Mouse (Mus musculus) common myeloid progenitor, adult 5-6 weeks (primary cell): ENCODE data around the gene Vinac1. TPM values are rescaled to one million over a fixed set of nuclear protein-coding genes. Genes with fewer than 3 reads are reported as not detected.
A peak's percentile ranks its signal among the peaks of the same experiment; 100 is the strongest.
"Not testable (repeated sequence)": the region's sequence is repeated elsewhere in the genome, so short reads cannot be mapped to it uniquely, and the experiment has no call there.

ENCODE experiments used
- ATAC-seq: replicated peaks from 2 replicates; pipeline ENCODE4 v1.8.0; 2016; ENCODE audit warnings: low read depth, mild to moderate bottlenecking, moderate TSS enrichment, inconsistent platforms; ENCODE audit not compliant: poor library complexity, severe bottlenecking
- total RNA-seq: library from RNA; stranded (forward); fragments of 200-1000, 187-1606 nt; gene quantifications from 2 replicates; pipeline ENCODE4 v1.2.3, GENCODE M21; 2017

The Vinac1 gene
- total RNA-seq, 1 experiment from 2014 or later = not detected

DNA sequence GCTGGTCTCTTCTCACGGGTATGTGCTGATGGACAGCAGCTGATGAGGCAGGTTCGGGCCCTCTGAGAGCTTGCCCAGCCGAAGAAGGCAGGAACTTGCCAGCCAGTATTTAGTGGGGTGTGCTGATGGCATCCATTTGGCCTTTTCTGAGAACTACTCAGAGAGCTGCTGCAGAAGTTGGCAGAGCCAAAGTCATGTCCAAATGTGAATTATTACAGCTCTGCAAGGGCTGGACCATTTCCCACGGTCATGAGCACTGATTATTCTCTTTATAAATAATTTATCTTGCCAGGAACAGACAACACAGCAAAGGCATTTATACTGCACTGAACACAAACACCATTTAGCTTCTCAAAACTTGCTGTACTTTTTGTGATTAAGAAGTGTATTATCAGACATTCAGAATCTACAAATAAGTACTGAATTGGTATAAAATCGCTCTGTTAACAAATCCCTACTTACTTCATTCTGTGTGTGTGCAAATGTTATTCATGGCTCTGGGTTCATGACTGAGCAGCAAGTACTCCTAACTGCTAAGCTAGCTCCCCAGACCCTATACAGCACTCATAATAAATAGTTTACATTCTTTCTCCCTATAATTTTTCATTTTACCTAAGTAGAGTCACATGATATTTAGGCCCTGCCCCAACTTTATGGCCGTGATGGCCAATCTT lies 1.7 kb downstream of the Vinac1 start:
- no peak for ATAC-seq

DNA sequence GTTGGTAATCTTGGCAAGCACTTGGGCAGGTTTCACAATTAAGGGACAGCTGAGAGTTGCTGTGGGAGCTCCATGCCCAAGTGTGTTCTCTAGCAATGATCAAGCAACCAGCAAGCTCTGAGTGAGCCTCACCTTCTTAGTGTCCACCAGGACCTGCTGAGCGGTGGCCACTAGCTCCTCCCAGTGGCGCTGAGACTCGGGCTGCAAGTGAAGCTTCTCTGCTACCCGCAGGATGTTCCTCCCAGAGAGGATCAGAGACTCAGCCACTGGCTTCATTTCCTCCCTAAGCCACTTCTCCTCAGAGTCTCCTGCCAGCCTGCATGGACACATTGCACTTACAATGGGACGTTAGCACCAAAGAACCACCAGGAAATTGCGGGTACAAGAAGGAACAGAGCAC lies 7.4 kb downstream of the Vinac1 start:
- ATAC-seq = peak; percentile 79

DNA sequence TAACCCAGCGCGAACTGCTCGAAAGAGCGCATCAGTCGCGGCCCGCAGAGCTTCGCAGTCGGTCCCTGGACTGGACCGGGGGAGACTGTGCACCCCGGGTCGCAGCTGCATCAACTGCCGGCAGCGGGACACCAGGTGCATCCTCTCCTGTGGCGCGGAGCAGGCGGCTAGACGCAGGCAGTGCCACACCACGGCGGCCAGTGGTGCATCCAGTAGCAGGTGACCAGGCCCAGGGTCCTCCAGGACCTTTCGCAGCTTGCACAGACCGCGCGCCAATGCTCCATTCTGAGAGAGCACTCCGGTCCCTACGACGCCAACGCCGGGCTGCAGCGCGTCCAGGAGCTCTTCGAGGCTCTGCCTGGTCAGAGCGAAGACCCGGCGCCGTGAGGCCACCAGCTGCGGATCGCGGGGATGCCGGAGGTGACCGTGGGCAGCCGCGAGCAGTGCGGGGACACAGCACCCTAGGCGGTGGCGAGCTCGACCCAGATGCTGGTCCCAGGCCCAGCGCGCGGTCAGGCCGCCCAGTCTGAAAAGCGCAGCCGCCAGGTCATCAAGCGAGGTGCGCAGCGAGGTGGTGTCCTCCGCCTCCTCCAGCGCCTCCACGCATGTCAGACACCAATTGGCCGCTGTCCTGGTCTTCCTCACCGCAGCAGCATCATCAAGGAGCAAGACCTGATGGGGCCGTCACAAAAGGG lies 8.9 kb downstream of the Vinac1 start:
- ATAC-seq = peak; percentile 31; the same call in 1 of the 2 replicates

DNA sequence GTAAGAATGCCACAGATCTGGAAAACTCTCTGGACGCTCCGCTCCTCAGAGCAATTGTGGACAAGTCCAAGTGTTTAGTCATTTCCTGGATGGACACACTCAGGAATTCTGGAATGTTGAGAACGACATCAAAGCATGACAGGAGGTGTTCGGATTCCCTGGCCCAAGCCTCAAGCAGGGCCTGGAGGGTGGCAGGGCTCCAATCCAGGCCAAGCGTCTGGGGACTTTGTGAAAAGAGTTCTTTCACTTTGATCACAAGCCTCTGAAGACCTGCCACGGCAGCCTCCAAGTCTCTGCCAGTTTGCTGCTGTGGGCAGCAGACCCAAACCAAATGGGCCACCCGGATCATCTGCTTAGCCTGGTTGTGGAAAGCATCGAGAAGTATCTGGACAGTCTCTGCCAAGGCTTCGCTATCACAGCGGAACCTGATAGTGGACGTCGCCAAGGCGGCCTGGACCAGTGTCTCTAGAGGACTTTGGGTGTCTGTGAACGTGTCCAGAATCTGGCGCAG lies 9.5 kb downstream of the Vinac1 start:
- no peak for ATAC-seq

DNA sequence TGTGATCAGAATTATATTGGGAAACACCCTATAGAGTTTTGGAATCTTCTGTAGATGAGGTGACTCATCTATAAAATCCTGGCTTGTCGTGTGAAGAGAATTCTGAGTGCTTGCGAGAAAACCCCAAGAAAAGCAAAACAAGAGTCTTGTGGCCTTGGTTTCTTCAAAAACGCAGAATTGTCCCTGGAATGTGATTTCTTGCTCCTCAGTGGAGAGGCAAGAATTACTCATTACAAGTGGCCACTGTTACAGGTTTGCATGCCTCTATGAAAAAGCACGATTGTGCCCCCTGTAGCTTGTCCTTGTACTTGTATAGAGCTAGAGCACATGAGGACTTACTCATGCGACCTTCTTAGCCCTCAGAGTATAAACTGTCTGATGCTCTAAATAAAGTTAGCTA lies 12.6 kb downstream of the Vinac1 start:
- ATAC-seq = no peak

DNA sequence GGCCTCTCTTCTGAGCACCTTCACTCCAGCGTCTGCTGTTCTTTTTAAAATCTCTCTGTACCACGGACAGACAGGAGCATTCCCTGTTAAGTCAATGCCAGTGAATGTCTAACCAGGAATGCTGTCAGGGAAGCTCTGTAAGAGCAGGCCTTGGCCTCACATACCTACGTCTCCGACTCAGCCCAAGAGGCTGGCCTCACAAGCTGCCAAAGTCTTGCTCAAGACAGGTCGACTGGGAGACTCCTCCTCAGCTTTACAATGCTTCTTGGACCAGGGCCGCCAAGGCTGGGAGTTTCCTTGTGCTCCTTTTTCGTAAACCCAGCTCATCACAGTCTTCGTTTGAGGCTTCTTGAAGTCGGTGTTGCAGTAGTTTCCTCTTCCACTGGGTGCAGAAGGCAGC lies 23.2 kb downstream of the Vinac1 start:
- ATAC-seq = no peak

DNA sequence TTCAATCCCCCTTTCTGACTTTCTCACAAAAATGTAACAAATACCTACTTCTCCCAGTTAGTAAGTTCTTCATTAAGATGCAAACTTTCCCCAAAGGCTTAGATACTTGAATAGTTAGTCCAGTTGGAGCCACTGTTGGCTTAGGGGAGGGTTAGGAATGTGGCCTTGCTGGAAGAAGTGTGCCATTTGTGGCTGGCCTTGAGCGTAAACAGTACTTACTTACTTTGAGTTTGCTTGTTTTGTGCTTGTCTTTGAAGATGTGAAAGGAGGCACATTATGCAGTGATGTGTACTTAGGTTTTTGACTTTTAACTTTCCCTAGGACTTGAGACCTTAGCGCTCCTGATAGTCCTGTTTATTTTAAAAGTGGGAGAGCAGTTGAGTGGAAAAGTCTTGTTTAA lies 27.9 kb downstream of the Vinac1 start:
- ATAC-seq = no peak

DNA sequence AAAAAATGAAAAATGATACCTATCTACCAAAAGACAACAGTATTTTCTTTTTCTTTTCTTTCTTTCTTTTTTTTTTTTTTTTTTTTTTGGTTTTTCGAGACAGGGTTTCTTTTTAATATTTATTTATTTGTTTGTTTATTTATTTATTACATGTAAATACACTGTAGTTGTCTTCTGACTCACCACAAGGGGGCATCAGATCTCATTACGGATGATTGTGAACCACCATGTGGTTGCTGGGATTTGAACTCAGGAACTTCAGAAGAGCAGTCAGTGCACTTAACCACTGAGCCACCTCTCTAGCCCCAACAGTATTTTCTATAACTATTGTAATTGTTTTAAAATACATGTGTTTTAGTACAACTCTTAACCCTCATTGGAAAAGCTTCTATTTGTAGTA lies 39.1 kb downstream of the Vinac1 start:
- not testable (repeated sequence) for ATAC-seq

DNA sequence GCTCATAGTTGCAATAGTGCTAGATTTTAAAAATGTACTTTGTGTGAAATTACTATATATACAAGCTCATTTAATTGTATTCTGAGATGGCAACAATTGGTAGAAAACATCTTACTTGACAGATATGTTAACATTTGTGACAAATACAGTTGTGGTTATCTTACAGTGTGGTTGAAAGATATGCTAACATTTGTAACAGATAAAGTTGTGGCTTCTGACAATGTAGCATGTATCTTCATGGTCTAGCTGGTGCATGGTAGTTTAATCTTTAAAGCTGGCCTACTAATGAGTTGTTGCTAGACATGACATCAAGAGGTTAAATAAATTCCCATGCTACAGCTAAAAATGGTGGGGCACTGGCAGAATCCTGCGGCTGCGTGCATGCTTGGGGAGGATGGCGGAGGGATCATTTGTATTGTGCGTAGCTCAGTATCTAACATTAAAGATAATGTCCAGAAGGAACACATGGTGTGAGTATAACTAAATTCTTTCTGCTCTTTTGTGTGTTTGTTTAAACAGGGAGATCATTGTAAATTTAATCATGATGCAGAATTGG lies 41.7 kb downstream of the Vinac1 start:
- no peak for ATAC-seq

DNA sequence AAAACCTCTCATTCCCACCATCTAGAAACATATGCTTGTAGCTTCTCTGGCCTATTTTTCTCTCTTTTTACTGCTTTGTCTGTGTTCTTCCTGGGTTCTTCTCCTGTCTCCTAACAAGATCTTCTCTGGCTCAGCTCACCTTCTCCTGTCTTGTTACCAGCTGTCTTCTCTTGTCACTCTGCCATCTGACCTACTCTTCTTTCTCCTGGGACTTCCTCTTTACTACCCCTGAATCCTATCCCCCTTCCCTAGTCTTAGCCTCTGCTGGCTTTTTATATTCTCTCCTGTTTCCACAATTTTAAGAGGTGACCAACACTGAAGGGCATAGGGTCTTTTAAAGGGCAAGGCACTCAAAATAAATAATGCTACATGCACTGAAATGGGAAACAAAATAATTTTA lies 43.1 kb downstream of the Vinac1 start:
- ATAC-seq = no peak

DNA sequence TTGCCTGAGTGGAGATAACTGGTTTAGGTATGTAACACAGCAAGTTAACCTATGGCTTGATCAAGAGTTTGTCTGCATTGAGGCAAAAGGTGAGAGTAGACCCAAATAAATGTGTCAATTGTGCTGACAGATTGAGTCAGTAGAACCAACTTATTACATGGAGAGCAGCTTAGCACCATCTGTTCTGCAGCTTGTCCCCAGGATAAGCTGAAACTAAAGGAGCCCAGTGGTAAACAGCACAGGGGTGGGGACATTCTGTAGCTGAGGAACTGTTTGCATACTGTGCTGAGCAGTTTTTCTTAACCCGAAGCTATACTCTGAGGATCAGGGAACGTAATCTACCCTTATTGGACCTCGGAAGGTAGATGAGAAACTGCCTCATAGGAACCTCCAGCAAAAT lies 63.2 kb downstream of the Vinac1 start:
- no peak for ATAC-seq

DNA sequence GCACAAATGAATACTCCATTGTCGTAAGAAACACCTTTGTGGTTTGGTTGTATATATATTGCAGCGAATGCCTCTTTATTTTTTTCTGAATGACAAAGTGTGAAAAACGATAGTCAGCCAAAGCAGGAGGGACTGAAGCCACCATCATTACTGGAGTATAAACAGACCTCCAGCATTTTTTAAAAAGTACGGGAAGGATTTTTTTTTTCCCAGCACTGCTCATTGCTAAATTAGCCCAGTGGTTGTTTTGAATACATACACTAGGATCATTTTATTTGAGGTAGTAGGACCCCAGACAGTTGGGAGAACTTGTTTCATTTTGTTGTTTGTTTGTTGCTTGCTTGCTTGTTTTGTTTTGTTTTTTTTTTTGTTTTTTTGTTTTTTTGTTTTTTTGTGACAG lies 72.4 kb downstream of the Vinac1 start:
- no peak for ATAC-seq

Other genes with a start within 250 kb of the Vinac1 start
- gene Tmem87b, start 230.1 kb downstream of the Vinac1 start, total RNA-seq = 14.0 and 23.8 TPM in 2 replicates
- not detected in 2 replicates for gene Fbln7, start 185.2 kb downstream of the Vinac1 start, total RNA-seq
- gene Zc3h8, start 104.1 kb downstream of the Vinac1 start, total RNA-seq = 7.9 and 9.0 TPM in 2 replicates
- 5.8 and 8.4 TPM in 2 replicates for gene Zc3h6, start 80.8 kb downstream of the Vinac1 start, total RNA-seq
- gene Gm10762, start 80.4 kb downstream of the Vinac1 start, total RNA-seq = 5.4 and 9.4 TPM in 2 replicates
- 5.5 and 6.4 TPM in 2 replicates for gene Ttl, start 17.8 kb upstream of the Vinac1 start, total RNA-seq
- gene Polr1b, start 52.8 kb upstream of the Vinac1 start, total RNA-seq = 48.6 and 59.8 TPM in 2 replicates
- gene Chchd5, start 81.5 kb upstream of the Vinac1 start, total RNA-seq = 14.5 and 18.5 TPM in 2 replicates
- 114 and 140 TPM in 2 replicates for gene Slc20a1, start 150.6 kb upstream of the Vinac1 start, total RNA-seq
- 69.3 and 78.5 TPM in 2 replicates for gene Ckap2l, start 249.0 kb upstream of the Vinac1 start, total RNA-seq